Mouse (Mus musculus) ES-Bruce4 (cell line): ENCODE data around the gene Pim3. TPM values are rescaled to one million over a fixed set of nuclear protein-coding genes. Genes with fewer than 3 reads are reported as not detected.

Source experiments
- H3K27ac ChIP-seq: 2 replicates; pipeline ENCODE4 v1.5.1; 2012; ENCODE audit warnings: low read length, inconsistent platforms; ENCODE audit not compliant: insufficient read depth
- H3K27me3 ChIP-seq: 2 replicates; pipeline ENCODE4 v1.6.1; 2012; ENCODE audit warnings: mild to moderate bottlenecking, low read length, inconsistent platforms; ENCODE audit not compliant: control insufficient read depth, poor library complexity, insufficient read depth, severe bottlenecking
- H3K36me3 ChIP-seq: 2 replicates; pipeline ENCODE4 v1.6.1; 2012; ENCODE audit warnings: inconsistent platforms, mild to moderate bottlenecking, low read length, moderate library complexity; ENCODE audit not compliant: control insufficient read depth, poor library complexity, insufficient read depth, severe bottlenecking
- H3K4me1 ChIP-seq: one replicate; pipeline ENCODE4 v1.8.1; 2011; ENCODE audit warnings: low read length; ENCODE audit not compliant: control insufficient read depth, insufficient read depth
- H3K4me3 ChIP-seq: 2 replicates; pipeline ENCODE4 v1.5.1; 2011; ENCODE audit warnings: low read depth, mild to moderate bottlenecking, low read length
- H3K9ac ChIP-seq: 2 replicates; pipeline ENCODE4 v1.6.1; 2012; ENCODE audit warnings: low read depth, mild to moderate bottlenecking, inconsistent platforms; ENCODE audit not compliant: poor library complexity, severe bottlenecking
- H3K9me3 ChIP-seq: replicated peaks from 2 replicates; pipeline ENCODE4 v1.6.1; 2012; ENCODE audit warnings: mild to moderate bottlenecking, low read length, inconsistent platforms; ENCODE audit not compliant: control insufficient read depth, poor library complexity, insufficient read depth, severe bottlenecking
- CTCF ChIP-seq: IDR thresholded peaks from one replicate; pipeline ENCODE4 v1.8.1; 2011; ENCODE audit warnings: low read depth, low read length
- EP300 ChIP-seq: IDR thresholded peaks from 2 replicates; pipeline ENCODE4 v1.6.1; 2011; ENCODE audit warnings: low read depth, low read length; ENCODE audit not compliant: insufficient read depth
- POLR2A ChIP-seq: IDR thresholded peaks from one replicate; pipeline ENCODE4 v1.8.1; 2011; ENCODE audit warnings: low read length; ENCODE audit not compliant: insufficient read depth
- polyA plus RNA-seq: library from polyadenylated mRNA; stranded (reverse); fragments of >200 nt; gene quantifications from 2 replicates; pipeline ENCODE4 v1.2.4, GENCODE M21; 2011; ENCODE audit warnings: low read depth; ENCODE audit not compliant: missing spikeins, insufficient read depth, insufficient read length

The Pim3 gene
- polyA plus RNA-seq, 1 experiment, result 128 TPM

DNA sequence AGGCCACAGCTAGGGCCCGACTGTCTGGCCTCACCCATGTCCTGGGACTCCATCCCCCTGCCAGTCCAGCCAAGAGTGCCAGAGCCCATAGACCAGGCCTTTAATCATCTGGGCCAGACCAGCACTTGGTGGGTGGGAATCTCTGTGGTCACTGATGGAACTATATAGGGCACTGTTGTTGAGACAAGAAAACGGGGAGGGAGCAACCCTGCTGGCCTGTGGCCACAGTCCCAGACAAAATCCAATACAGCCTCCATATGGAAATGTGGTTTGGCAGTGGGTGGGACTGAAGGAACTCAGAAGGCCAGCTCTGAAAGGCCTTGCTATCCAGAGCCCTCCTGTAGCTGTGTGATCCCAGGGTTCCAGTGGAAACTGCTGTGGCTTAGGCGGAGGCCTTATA is 27.0 kb downstream of the Pim3 start:
- Histone ChIP-seq H3K4me3 (no peak overlapping the region), H3K4me1 (peaks cover 14% of the 10 kb centered on the region), H3K27me3 (no peaks in the 10 kb centered on the region), H3K9me3 (no peaks in the 10 kb centered on the region), H3K9ac (no peak overlapping the region), H3K36me3 (no peaks in the 10 kb centered on the region), H3K27ac (no peak overlapping the region)
- TF ChIP-seq POLR2A, result no peak
- no peak for TF ChIP-seq CTCF
- no peak for TF ChIP-seq EP300

DNA sequence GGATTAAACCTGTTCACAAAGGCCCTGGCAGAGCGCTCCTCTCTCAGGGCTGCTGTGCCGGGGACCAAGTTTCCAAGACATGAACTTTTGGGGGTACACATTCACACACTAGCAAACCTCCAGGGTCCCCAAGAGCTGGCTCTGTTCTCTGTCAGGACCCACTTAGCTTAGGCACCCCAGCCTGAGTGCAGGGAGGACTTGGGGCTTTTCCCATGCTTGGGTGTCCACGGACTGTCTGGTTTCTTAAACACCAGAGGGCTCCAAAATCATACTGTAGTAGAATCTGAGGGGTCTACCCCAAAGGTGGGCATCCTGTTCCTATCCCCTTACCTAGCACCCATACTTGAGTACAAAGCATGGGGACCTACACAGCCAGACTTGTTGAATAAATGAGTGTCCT is 28.0 kb downstream of the Pim3 start:
- Histone ChIP-seq H3K36me3 (no peaks in the 10 kb centered on the region), H3K27me3 (no peaks in the 10 kb centered on the region), H3K9ac (peak overlapping the region; percentile 22), H3K9me3 (no peaks in the 10 kb centered on the region), H3K27ac (no peak overlapping the region), H3K4me1 (peaks cover 14% of the 10 kb centered on the region), H3K4me3 (no peak overlapping the region)
- TF ChIP-seq POLR2A, result no peak
- TF ChIP-seq EP300, result no peak
- TF ChIP-seq CTCF, result no peak

DNA sequence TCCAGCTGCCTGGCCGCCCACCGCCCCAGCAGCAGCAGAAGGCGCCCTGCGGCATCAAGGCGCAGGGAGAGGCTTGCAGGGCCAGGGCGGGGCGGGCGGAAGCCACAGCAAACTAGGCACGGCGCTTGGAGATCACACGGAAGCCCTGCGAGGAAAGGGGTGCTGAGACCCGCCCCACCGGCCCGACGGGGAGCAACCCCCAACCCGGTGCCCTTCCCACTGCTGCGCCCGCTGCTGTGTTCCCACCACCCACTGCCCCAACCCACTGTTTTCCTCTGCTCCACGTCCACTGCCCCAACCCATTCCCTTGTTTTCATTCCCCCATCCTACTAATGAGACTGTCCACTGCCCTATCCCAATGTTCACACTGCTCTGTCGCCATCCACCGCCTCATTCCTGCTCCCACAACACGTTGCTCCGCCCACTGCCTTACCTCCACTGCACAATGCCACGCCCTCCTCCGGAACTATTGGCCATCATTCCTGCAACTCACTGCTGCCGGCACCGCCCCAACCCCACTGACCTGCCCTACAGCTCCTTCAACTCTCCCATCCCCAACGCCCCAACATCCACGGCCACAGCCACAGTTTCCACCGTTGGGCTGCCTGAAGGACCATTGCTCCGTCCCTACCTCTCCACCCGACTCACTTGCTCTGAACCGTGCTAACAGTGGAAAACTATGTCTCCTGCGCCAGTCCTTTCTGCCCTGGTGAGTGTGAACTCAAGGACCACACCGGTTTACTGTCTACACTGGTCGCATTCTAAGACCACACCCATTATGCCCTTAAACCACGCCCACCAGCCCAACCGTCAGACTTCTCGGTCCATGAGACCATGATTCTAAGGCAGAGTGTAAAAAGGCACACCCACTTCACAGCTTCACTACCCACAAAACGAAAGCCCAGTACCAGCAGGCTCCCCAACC is 29.0 kb downstream of the Pim3 start:
- no peaks in the 10 kb centered on the region for H3K27me3 ChIP-seq
- TF ChIP-seq CTCF (no peak), EP300 (peak; percentile 51), POLR2A (peak; percentile 83)
- H3K4me3 ChIP-seq, result peak overlapping the region; percentile 71
- H3K9me3 ChIP-seq, result no peaks in the 10 kb centered on the region
- peak overlapping the region; percentile 22 for H3K9ac ChIP-seq
- peaks cover 14% of the 10 kb centered on the region for H3K4me1 ChIP-seq
- H3K36me3 ChIP-seq, result no peaks in the 10 kb centered on the region
- H3K27ac ChIP-seq, result no peak overlapping the region

DNA sequence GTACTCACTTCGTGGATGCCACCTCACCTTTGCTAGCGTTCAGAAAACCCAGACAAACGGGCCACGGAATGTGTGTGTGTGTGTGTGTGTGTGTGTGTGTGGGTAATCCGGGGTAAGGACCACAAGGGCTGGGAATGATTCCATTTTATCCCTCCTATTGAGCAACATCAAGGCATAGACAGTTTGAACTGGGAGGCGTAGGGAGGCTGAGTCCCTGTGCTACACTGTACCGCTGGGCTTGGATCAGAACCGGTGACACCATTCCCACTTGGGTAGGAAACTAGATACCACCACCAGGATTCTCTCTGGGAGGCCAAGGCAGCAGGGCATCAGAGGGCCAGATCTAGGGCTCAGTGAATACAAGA is 29.7 kb downstream of the Pim3 start:
- no peaks in the 10 kb centered on the region for H3K9me3 ChIP-seq
- H3K4me3 ChIP-seq, result no peak overlapping the region; the same call in 1 of the 2 replicates
- H3K36me3 ChIP-seq, result no peaks in the 10 kb centered on the region
- H3K27ac ChIP-seq, result no peak overlapping the region
- H3K9ac ChIP-seq, result no peak overlapping the region
- no peaks in the 10 kb centered on the region for H3K27me3 ChIP-seq
- TF ChIP-seq EP300, result no peak
- no peak for TF ChIP-seq CTCF
- no peak for TF ChIP-seq POLR2A
- peaks cover 14% of the 10 kb centered on the region for H3K4me1 ChIP-seq

DNA sequence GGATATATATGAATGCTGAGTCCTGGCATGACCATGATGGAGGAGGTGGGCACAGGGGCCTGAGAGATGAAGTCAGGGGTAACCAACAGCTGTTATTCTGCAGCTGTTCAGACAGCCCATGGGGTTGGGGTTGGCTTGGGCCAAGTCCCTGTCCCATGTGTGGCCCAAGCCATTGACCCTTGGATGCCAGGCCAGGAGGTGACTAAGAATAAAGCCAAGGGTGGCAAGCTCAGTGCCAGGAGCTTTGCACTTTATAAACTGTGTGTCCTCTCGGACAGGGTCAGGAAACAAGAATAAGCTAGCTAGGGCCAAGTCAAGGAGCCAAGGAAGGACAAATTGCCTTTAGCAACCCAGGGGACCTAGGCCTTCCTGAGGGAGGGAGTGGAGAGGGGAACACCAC is 30.3 kb downstream of the Pim3 start:
- peaks cover 14% of the 10 kb centered on the region for H3K4me1 ChIP-seq
- no peak overlapping the region for H3K4me3 ChIP-seq
- no peaks in the 10 kb centered on the region for H3K36me3 ChIP-seq
- no peak overlapping the region for H3K27ac ChIP-seq
- no peaks in the 10 kb centered on the region for H3K27me3 ChIP-seq
- TF ChIP-seq CTCF (no peak), POLR2A (no peak), EP300 (no peak)
- H3K9me3 ChIP-seq, result no peaks in the 10 kb centered on the region
- no peak overlapping the region for H3K9ac ChIP-seq

DNA sequence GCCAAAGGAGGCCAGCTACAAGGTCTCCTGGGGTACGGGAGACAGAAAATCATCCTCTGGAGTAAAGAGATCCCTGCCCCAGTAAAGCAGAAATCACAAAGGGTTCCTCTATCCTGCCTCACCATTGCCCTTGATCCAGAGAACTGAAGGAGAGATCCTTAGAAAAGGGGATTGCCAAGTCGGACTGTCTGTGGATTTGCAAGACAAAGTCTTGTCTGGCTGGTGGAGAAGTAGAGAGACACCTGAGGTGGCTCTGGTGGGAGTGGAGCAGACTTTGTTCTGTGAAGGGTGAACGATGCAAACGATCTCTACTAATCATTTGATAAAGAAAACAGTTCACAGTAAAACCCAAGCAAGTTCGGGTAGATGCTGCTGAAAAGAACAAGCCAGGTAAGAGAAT is 30.9 kb downstream of the Pim3 start:
- Histone ChIP-seq H3K4me3 (no peak overlapping the region), H3K9ac (no peak overlapping the region), H3K9me3 (no peaks in the 10 kb centered on the region), H3K36me3 (no peaks in the 10 kb centered on the region), H3K27ac (peak overlapping the region; percentile 20; the same call in 1 of the 2 replicates), H3K27me3 (no peaks in the 10 kb centered on the region), H3K4me1 (peaks cover 14% of the 10 kb centered on the region)
- TF ChIP-seq CTCF, result no peak
- TF ChIP-seq POLR2A, result no peak
- no peak for TF ChIP-seq EP300
